Mouse (Mus musculus): ENCODE measurements around the gene Ccdc124. TPM values are rescaled to one million over a fixed set of nuclear protein-coding genes. Genes with fewer than 3 reads are reported as not detected.
"Not testable (repeated sequence)": the region's sequence is repeated elsewhere in the genome, so short reads cannot be mapped to it uniquely, and the experiment has no call there.

Ccdc124 gene
- polyA plus RNA-seq, 1 experiment from 2014 or later: 61.7 TPM

DNA sequence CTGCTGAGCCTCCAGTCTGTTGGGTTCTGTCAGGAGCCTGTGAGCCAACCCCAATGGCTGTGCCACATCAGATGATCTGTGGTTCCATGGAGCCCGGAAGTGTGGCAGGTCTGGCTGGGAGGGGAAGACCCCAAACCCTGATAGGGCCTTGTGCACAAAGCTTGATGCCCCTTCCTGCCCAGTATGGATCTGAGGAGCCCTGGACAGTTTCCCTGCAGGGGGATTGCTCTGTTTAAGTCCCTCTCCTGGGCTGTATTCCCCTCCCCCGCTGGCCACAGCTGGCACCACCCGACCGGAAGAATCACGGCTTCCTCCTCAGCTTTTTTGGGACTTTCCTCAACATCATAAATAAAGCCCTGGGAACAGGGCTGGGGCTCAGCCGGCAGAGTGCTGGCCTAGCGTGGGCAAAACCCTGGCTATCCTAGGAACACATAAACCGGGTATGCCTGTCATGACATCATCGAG, 40.7 kb downstream of the Ccdc124 start:
- H3K4me2 ChIP-seq (replicated peaks; ENCODE audit: low read depth): no peak overlapping the region
- no peak overlapping the region for H3K27ac ChIP-seq (ENCODE audit: low read depth, low read length)
- no peaks in the 10 kb centered on the region for H3K9me3 ChIP-seq (ENCODE audit: control insufficient read depth)
- no peak overlapping the region for H3K4me3 ChIP-seq (ENCODE audit: low read depth, low read length)
- no peaks in the 10 kb centered on the region for H3K4me1 ChIP-seq (replicated peaks; ENCODE audit: control insufficient read depth, insufficient read depth, low read length)
- no peaks in the 10 kb centered on the region for H3K27me3 ChIP-seq (replicated peaks; ENCODE audit: control insufficient read depth, insufficient read depth, low read length)
- WGBS: 56% methylated on average over 9 of the region's 9 CpGs
- no peak for TF ChIP-seq CTCF (IDR thresholded peaks at IDR 0.05; ENCODE audit: low read depth)
- H3K36me3 ChIP-seq (ENCODE audit: control insufficient read depth, insufficient read depth): peaks cover 15% of the 10 kb centered on the region; the same call in 1 of the 2 replicates
- 0 out of 2 replicates have a peak, but pooled peaks have one; percentile 7 for ATAC-seq
- H3K9ac ChIP-seq (ENCODE audit: low read depth, low read length): no peak overlapping the region

DNA sequence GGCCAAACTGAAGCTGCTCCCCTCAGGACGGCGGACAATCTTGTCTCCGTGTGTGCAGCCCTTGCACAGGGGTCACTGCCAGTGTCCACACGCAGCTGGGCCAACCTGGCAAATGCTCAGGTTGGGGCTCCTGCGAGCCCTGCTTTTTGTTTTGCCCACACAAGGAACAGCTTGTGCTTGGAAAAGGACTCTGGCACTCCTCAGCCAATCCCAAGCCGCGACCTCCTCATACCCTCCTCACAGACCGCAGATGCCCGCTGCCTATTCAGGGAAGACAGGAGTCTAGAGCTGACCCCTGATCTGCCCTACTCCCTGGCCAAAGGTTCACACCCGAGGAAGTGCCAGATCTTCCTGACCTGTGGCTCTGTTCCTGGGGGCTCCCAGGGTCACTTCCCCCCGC, 41.4 kb downstream of the Ccdc124 start:
- ATAC-seq: no peak
- Histone ChIP-seq H3K4me3 (ENCODE audit: low read depth, low read length) (no peak overlapping the region), H3K27ac (ENCODE audit: low read depth, low read length) (no peak overlapping the region), H3K4me1 (replicated peaks; ENCODE audit: control insufficient read depth, insufficient read depth, low read length) (no peaks in the 10 kb centered on the region), H3K27me3 (replicated peaks; ENCODE audit: control insufficient read depth, insufficient read depth, low read length) (no peaks in the 10 kb centered on the region), H3K9me3 (ENCODE audit: control insufficient read depth) (no peaks in the 10 kb centered on the region), H3K4me2 (replicated peaks; ENCODE audit: low read depth) (no peak overlapping the region), H3K9ac (ENCODE audit: low read depth, low read length) (no peak overlapping the region), H3K36me3 (ENCODE audit: control insufficient read depth, insufficient read depth) (peaks cover 15% of the 10 kb centered on the region; the same call in 1 of the 2 replicates)
- TF ChIP-seq CTCF (IDR thresholded peaks at IDR 0.05; ENCODE audit: low read depth): no peak
- 75% methylated on average over 11 of the region's 11 CpGs for WGBS

DNA sequence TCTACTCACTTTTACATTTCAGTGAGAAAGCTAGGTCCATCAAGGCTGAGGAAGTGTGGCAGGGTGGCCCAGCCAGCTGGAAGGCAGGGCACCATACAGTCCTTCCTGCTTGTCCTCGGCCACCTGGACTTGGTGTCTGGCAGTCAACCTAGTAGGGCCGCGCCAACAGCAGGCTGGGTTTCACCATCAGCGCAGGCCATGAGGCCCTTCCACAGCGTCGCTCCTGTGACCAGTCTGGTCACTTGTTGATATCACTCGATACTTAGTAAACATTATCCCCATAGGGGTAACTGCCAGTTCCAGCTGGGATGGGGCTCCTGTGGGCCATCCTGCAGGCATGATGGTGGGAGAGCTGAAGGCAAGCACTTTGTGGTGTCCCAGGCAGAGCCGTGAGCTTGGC, 42.2 kb downstream of the Ccdc124 start:
- no peak overlapping the region for H3K9ac ChIP-seq (ENCODE audit: low read depth, low read length)
- TF ChIP-seq CTCF (IDR thresholded peaks at IDR 0.05; ENCODE audit: low read depth): no peak
- H3K4me3 ChIP-seq (ENCODE audit: low read depth, low read length): no peak overlapping the region
- ATAC-seq: no peak
- no peaks in the 10 kb centered on the region for H3K4me1 ChIP-seq (replicated peaks; ENCODE audit: control insufficient read depth, insufficient read depth, low read length)
- H3K4me2 ChIP-seq (replicated peaks; ENCODE audit: low read depth): no peak overlapping the region
- H3K9me3 ChIP-seq (ENCODE audit: control insufficient read depth): no peaks in the 10 kb centered on the region
- WGBS: 72% methylated on average over 8 of the region's 8 CpGs
- H3K27me3 ChIP-seq (replicated peaks; ENCODE audit: control insufficient read depth, insufficient read depth, low read length): no peaks in the 10 kb centered on the region
- H3K36me3 ChIP-seq (ENCODE audit: control insufficient read depth, insufficient read depth): peaks cover 10% of the 10 kb centered on the region; the same call in 1 of the 2 replicates
- no peak overlapping the region for H3K27ac ChIP-seq (ENCODE audit: low read depth, low read length)

DNA sequence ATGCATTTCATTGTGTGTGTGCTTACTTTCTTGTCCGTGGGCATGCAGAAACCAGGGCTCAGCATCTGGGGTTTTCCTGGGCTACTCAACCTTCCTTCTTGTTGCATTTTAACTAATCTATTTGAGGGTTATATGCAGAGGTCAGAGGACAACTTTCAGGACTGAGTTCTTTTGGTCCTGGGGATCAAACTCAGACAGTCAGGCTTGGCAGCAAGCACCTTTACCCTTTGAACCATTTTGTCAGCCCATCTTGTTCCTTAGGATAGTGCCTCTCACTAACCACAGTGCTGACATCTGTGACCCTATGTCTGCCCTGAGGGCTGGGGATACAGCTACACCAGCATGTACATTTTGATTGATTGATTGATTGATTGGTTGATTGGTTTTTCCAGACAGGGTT, 45.9 kb downstream of the Ccdc124 start:
- no peak for TF ChIP-seq CTCF (IDR thresholded peaks at IDR 0.05; ENCODE audit: low read depth)
- Histone ChIP-seq H3K9ac (ENCODE audit: low read depth, low read length) (no peak overlapping the region), H3K4me2 (replicated peaks; ENCODE audit: low read depth) (no peak overlapping the region), H3K4me3 (ENCODE audit: low read depth, low read length) (no peak overlapping the region), H3K36me3 (ENCODE audit: control insufficient read depth, insufficient read depth) (no peaks in the 10 kb centered on the region), H3K9me3 (ENCODE audit: control insufficient read depth) (no peaks in the 10 kb centered on the region), H3K27ac (ENCODE audit: low read depth, low read length) (no peak overlapping the region), H3K4me1 (replicated peaks; ENCODE audit: control insufficient read depth, insufficient read depth, low read length) (no peaks in the 10 kb centered on the region), H3K27me3 (replicated peaks; ENCODE audit: control insufficient read depth, insufficient read depth, low read length) (no peaks in the 10 kb centered on the region)
- WGBS: 70% methylated on average over 1 of the region's 1 CpGs
- ATAC-seq: no peak

DNA sequence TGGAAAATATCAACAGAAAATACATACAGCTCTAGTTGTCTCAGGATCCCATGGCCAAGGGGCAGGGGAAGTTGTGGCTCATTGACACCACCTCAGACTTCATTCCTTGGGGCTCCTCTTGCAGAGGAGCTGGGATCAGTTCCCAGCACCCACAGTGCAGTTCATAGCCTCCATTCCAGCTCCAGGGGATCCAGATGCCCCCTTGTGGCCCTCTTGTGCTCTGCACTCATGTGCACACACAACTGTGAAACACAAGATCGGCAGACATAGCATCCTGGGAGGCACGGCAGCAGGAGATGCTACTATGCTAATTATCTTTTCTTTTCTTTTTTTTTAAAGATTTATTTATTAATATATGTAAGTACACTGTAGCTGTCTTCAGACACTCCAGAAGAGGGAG, 46.7 kb downstream of the Ccdc124 start:
- H3K4me3 ChIP-seq (ENCODE audit: low read depth, low read length): no peak overlapping the region
- TF ChIP-seq CTCF (IDR thresholded peaks at IDR 0.05; ENCODE audit: low read depth): peak; percentile 37
- no peaks in the 10 kb centered on the region for H3K9me3 ChIP-seq (ENCODE audit: control insufficient read depth)
- H3K9ac ChIP-seq (ENCODE audit: low read depth, low read length): no peak overlapping the region
- H3K27me3 ChIP-seq (replicated peaks; ENCODE audit: control insufficient read depth, insufficient read depth, low read length): no peaks in the 10 kb centered on the region
- H3K4me1 ChIP-seq (replicated peaks; ENCODE audit: control insufficient read depth, insufficient read depth, low read length): no peaks in the 10 kb centered on the region
- ATAC-seq: no peak
- 91% methylated on average over 2 of the region's 2 CpGs for WGBS
- no peak overlapping the region for H3K27ac ChIP-seq (ENCODE audit: low read depth, low read length)
- H3K36me3 ChIP-seq (ENCODE audit: control insufficient read depth, insufficient read depth): no peaks in the 10 kb centered on the region
- no peak overlapping the region for H3K4me2 ChIP-seq (replicated peaks; ENCODE audit: low read depth)

DNA sequence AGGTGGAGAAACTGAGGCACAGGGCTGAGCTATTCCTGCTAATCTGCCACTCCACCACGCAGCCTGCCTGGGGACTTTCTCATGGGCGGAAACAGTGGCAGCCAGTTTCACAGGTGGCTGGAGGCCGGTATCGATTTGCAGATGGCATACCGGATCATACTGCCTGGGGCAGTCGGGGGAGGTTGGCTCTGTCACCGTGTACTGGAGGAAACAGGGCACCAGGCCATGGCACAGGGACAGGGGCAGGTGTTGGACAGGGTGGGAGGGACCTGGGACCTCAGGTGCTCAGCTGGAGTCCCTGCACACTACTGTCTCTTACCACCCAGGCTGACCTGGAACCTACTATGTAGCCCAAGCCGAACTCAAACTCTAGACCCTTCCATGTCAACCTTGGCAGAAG, 47.9 kb downstream of the Ccdc124 start:
- H3K9me3 ChIP-seq (ENCODE audit: control insufficient read depth): no peaks in the 10 kb centered on the region
- H3K4me2 ChIP-seq (replicated peaks; ENCODE audit: low read depth): no peak overlapping the region
- TF ChIP-seq CTCF (IDR thresholded peaks at IDR 0.05; ENCODE audit: low read depth): no peak
- no peaks in the 10 kb centered on the region for H3K4me1 ChIP-seq (replicated peaks; ENCODE audit: control insufficient read depth, insufficient read depth, low read length)
- H3K4me3 ChIP-seq (ENCODE audit: low read depth, low read length): no peak overlapping the region
- no peaks in the 10 kb centered on the region for H3K36me3 ChIP-seq (ENCODE audit: control insufficient read depth, insufficient read depth)
- H3K27me3 ChIP-seq (replicated peaks; ENCODE audit: control insufficient read depth, insufficient read depth, low read length): no peaks in the 10 kb centered on the region
- ATAC-seq: no peak
- H3K9ac ChIP-seq (ENCODE audit: low read depth, low read length): no peak overlapping the region
- WGBS: 78% methylated on average over 8 of the region's 8 CpGs
- H3K27ac ChIP-seq (ENCODE audit: low read depth, low read length): no peak overlapping the region

DNA sequence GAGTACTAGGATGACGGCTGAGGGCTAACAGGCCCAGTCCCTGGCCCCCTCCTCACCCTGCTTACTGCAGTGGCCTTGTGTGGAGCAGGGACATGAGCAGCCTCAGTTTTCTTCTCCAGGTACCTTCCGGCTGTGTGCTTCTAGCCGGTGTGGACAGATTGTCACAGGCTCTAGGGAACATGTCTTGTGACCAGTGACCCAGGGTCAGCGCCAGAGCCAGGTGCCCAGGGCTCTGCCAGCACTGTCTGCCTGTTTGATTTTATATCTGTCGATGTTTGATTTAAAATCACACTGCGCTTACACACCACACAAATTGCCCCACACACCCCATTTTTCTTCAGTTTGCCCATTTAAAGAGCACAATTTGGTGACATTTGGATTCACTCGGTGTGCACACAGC, 49.9 kb downstream of the Ccdc124 start:
- ATAC-seq: no peak
- H3K9ac ChIP-seq (ENCODE audit: low read depth, low read length): no peak overlapping the region
- no peaks in the 10 kb centered on the region for H3K4me1 ChIP-seq (replicated peaks; ENCODE audit: control insufficient read depth, insufficient read depth, low read length)
- H3K9me3 ChIP-seq (ENCODE audit: control insufficient read depth): no peaks in the 10 kb centered on the region
- 85% methylated on average over 7 of the region's 7 CpGs for WGBS
- H3K4me3 ChIP-seq (ENCODE audit: low read depth, low read length): no peak overlapping the region
- H3K27ac ChIP-seq (ENCODE audit: low read depth, low read length): no peak overlapping the region
- H3K27me3 ChIP-seq (replicated peaks; ENCODE audit: control insufficient read depth, insufficient read depth, low read length): 0 out of 2 replicates have a peak, but pooled peaks cover 2% of the 10 kb centered on the region
- no peak overlapping the region for H3K4me2 ChIP-seq (replicated peaks; ENCODE audit: low read depth)
- TF ChIP-seq CTCF (IDR thresholded peaks at IDR 0.05; ENCODE audit: low read depth): no peak
- no peaks in the 10 kb centered on the region for H3K36me3 ChIP-seq (ENCODE audit: control insufficient read depth, insufficient read depth)

DNA sequence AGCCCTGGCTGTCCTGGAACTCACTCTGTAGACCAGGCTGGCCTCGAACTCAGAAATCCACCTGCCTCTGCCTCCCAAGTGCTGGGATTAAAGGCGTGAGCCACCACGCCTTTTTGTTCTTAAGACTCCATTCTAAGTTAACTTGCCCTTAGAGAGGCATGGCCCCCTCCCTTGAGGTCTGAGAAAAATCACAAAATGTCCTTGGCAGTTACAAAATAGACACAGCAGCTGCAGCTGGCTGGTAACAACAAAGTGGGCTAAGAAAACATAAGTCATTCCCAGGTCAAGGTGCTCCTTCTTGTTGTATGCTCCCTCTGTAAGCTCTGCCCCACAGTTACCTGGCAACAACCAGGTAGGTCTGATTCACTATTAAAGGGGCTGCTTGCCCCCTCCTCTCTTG, 51.1 kb downstream of the Ccdc124 start:
- ATAC-seq; H3K9me3 ChIP-seq (ENCODE audit: control insufficient read depth); H3K27me3 ChIP-seq (replicated peaks; ENCODE audit: control insufficient read depth, insufficient read depth, low read length); H3K36me3 ChIP-seq (ENCODE audit: control insufficient read depth, insufficient read depth); H3K4me2 ChIP-seq (replicated peaks; ENCODE audit: low read depth); H3K27ac ChIP-seq (ENCODE audit: low read depth, low read length); H3K4me3 ChIP-seq (ENCODE audit: low read depth, low read length); H3K9ac ChIP-seq (ENCODE audit: low read depth, low read length); H3K4me1 ChIP-seq (replicated peaks; ENCODE audit: control insufficient read depth, insufficient read depth, low read length): not testable (repeated sequence)
- 89% methylated on average over 3 of the region's 3 CpGs for WGBS

Data from intestine, postnatal 0 days (tissue).